Mouse (Mus musculus) megakaryocyte, embryonic 14.5 days (primary cell): ENCODE data around the gene Ptges.

Experiments used
- FLI1 ChIP-seq: IDR thresholded peaks from 2 replicates; pipeline ENCODE4 v1.6.1; 2012; ENCODE audit warnings: low read length, inconsistent platforms, mixed read lengths
- GATA1 ChIP-seq: IDR thresholded peaks from 3 replicates; pipeline ENCODE4 v1.6.1; 2012; ENCODE audit warnings: mixed read lengths, low read length, inconsistent platforms, borderline replicate concordance

DNA sequence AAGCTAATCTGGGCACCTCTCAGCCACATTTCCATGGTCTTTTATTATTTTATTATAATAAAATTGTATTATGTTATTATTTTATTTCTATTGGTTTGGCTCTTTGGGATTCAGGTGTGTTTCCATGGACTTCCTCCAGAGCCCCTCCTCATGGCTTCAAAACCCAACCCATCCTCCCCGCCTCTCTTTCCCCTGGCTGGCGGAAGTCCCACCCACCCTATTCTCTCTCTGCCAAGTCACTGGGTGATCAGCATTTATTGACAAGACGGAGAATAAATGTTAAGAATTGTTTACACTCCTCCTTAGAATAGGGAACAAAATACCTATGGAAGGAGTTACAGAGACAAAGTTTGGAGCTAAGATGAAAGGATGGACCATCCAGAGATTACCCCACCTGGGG is 7.1 kb upstream of the Ptges start:
- TF ChIP-seq GATA1 (no peak), FLI1 (no peak)
